Mouse (Mus musculus): ENCODE results near the gene Lrrn2.

Lrrn2 gene

DNA sequence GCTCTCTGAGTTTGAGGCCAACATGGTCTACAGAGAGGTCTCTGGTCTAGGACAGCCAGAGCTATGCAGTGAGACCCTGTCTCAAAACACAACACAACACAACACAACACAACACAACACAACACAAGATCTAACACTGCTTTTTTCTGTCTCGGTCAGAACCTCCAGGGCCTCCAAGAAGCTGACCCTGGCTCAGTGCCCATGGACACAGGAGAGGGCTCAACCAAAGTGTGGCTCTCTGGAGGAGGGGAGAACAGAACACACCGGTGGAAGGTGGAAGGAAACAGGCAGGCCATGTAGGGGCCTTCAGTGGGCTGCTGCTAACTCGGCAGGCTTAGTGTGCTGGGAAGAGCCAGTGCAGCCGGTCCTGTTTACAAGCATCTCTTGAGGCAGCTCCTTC, 5.6 kb downstream of the Lrrn2 start:
- DNase-seq (ENCODE audit: low spot score in 2 of 2), result no peak

DNA sequence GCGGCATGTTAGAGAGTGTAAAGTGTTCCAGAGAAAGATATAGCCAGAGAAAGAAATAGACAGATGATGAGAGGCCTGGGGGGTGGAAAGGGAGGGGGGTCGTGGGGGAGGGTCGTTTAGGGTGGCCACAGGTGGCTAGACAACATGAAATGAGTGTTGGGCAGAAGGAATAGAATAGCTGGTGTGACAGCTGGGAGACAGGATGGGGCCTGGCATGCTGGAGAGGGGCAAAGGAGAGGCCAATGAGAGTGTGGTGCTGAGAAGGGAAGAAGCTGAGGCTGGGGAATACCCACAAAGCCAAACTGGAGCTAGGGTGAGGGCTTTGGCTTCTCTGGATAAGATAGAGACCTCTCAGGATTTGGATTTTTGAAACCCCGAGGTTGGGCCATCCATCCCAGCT, 6.6 kb downstream of the Lrrn2 start:
- DNase-seq (ENCODE audit: low spot score in 2 of 2), result no peak

DNA sequence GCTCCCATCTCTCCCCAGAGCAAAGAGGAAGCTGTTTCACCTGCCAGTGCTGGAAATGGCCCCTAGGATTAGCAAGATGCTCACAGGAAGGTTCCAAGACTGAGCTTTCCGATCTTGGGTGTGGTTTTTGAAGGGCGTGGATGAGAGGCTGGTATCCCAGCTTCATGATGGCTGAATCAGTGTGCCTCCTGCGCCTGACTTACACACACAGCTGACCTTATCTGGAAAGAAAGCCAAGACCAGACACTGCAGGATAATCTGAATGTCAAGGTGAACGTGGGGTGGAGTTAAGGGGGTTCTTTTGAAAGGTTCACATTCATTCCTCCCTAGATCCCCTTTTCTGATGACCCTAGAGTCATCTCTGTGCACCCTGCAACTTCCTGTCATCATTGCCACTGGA, 8.7 kb downstream of the Lrrn2 start:
- no peak for DNase-seq (ENCODE audit: low spot score in 2 of 2)

DNA sequence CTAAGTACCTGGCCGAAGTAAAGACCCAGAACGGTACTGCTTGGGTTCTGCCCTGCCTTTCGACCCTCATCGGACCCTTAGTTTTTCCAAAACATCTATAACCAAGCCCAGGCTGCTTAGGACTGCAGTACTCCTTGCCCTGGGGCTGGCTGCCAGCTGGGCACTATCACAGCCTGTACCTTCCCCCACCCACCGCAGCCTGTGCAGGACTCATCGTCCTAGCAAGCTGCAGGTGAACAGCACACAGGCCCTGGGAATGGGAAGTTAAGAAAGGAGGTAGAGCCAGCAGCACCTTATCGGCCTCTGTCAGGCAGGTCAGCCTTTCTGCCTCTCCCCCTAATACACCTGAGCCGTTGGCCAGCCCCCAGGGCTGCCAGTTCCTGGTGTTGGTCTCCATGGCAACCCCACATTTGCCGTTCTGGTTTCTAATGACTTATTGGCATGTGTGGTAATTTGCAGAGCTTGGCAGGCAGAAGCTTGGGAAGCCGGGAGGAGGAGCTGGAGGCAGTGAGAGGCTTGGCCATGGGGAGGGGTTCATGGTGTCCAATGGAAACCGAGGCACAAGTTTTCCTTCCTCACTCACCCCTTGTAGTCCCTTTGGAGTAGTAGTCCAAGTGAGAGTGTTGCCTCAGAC, 10.2 kb downstream of the Lrrn2 start:
- no peak for DNase-seq (ENCODE audit: low spot score in 2 of 2)

DNA sequence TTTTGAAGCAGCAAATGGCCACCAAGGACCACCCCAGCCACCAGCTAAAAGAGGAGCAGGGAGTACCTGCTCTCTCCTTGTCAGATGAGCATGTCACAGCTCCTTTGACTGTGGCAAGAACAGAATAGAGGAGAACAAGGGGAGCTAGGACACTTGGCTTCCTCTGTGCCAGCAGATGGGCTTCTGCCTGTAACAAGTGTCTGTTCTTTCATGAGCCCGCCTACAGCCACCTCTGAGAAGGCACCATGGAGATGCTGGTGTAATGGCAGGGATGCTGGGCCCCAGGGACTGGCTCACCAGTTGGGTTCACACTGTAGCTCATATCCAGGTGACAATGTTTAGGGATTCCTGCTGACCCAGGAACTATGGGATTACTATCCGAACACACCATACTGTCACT, 12.0 kb downstream of the Lrrn2 start:
- DNase-seq (ENCODE audit: low spot score in 2 of 2), result no peak

DNA sequence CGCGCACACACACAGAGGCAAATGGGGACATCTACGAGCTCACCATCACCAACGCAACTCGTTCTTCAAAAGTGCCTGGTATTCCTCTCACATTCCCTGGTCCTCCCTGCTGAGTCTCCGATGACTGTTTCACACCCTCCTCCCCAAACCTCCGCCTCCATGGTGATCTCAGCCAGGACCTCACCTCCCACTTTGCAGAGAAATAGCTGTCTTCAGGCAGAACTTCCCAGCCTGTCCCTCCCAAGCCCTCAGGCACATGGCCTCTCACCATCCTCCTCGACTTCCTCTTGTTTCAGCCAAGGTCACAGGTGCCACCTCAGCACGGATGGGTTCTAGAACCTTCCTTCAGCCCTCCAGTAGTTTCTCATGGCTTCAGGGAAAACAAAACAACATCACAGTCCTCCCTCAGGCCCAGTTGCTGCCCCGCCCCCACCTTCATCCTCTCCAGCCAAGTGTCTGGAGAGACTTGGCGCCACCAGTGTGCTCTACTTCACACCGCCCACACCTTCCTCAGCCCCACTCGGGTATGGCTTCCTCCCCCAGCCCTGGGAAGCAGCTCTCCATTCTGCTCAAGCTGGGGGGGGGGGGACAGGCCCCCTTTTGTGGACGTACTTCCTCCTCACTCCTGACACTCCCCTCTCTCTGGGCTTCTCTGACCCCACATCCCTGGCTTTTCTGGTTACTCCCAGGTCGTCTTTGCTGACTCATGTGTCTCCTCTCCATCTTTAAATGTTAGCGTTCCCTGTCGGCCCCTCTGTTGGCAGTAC, 13.4 kb downstream of the Lrrn2 start:
- peak in 1 of 2 experiments; percentile 5 for DNase-seq (ENCODE audit: low spot score in 2 of 2)

DNA sequence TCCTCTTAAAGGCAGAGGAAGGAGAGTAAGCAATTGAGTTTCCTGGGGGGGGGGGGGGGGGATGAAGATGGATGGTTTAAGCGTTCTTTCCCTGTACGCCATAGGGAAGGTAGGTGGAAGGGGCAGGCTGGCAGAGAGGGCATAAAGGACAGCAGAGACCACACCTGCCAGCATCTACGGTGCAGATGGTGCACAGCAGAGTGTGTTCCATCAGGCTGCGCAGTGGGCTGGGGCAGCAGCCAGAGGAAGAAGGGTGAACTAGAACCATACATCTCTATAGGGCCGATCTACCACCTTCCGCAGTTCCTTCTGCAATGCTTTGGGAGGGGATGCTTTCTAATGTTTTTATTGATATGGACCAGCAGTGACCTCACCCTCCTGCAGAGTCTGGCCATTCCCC, 19.0 kb downstream of the Lrrn2 start:
- DNase-seq (ENCODE audit: low spot score in 2 of 2), result no peak

DNA sequence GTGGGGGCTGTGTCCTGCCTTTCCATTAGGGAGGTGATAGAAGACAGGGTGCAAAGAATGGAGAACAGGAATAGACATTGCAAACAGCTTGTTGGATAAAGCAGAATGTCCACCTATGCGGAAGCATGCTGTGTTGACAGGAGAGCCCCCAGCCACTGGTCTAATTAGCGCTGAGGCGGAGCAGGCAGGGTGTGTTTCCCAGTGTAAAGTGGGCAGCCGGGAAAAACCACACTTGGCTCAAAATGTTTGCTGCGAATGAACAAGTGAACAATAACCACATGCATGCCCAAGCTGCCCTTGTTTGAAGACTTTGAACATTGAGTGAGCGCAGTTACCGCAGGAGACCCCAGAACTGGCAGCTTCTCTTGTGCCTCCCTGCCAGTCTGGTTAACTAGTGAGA, 19.6 kb downstream of the Lrrn2 start:
- DNase-seq (ENCODE audit: low spot score in 2 of 2), result no peak

DNA sequence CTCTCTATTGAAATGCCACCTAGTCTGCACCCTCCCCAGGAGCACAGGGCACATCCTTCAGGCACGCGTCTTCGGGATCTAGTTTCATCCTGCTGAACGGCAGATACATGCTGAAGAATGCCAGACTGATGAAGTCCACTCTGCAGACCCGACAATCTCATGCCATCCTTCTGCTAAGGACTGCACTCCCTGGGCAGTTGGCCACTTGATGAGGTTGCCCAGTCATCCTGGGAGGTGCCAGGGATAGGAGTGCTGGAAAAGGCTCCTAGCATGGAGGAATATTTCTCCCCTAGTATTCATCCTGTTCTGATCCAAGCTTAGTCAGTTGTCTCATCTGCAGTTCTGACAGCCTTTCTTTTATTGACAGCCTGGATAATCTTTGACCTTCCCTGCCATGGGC, 20.9 kb downstream of the Lrrn2 start:
- no peak for DNase-seq (ENCODE audit: low spot score in 2 of 2)

DNA sequence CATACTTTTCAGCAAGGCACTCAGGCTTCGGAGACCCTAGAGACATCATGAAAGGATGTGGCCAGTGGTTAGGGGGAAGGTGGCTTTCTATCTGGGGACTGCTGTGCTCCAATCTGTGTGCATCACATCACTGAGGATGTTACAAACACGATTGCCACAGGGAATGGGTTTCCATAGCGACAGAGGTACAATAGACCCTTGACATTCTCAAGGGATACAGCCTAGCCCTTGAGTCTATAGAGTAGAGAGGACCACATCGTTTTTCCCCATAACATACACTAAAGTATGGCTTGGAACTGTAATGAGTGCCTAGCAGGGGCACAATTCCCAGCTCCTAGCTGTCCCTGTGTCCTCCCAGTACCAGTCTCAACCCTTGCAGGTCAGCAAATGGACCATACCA, 23.4 kb downstream of the Lrrn2 start:
- DNase-seq (ENCODE audit: low spot score in 2 of 2), result no peak

DNA sequence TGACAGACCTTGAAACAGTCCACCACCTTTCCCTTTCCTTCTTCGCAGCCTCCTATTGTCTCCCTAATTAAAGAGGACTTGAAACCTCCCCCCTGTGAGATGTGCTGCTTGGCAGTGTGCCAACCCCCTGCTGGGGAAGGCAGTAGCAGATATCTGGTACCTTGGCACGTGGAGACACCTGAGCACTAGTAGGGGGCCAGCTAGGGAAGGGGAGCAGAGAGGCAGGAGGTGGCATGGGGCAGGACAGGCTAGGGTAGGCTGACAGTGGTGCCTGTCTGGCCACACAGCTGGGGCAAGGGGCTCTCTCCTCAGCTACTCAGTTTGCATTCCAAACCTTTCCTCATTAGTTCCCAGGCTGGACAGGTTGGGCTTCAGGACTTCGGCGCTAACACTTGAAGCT, 29.0 kb downstream of the Lrrn2 start:
- no peak for DNase-seq (ENCODE audit: low spot score in 2 of 2)

DNA sequence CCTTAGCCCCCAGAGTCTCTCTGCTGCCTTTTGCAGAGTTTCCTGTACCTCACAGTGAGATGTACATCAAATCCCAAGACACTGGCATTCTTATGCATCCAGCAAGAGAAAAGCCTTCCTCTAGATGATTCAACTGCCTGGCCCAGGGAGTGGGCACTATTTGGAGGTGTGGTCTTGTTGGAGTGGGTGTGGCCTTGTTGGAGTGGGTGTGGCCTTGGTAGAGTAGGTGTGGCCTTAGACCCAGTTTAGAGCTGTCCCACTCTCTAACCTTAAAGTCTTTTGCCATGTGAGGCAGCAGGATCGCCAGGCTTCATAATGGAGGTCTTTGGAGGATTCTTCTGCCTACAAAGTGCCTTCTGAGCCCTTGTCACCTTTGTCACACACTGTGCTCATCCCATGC, 29.9 kb downstream of the Lrrn2 start:
- no peak for DNase-seq (ENCODE audit: low spot score in 2 of 2)

DNA sequence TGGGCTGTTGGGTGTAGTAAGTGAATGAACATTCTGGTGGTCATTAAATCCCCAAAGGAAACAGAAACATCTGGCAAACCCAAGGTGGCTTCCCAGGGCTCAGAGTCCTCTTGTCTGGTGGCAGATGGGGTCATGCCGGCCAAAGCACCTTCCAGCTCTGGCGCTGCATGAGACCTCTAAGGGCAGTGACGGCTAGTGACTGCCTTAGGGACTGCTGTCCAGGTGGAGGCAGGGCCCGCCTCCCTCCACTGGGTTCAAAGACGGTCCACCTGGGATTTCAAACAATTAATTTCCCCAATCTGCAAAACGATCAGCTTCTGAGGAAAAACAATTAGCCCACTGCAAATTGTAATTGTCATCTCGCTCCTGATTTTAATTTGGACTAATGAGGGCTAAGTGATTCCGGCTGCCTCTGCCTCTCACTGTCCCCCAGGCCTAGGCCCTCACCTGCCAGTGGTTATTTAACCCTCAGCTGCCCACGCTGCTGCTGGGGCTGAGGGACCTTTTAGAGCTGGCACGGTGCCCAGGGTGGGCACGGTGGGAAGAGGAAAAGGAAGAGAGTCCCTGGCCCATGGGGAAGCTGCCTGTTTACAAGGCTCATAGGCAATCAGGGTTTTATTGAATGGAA, 30.5 kb downstream of the Lrrn2 start:
- no peak for DNase-seq (ENCODE audit: low spot score in 2 of 2)

DNA sequence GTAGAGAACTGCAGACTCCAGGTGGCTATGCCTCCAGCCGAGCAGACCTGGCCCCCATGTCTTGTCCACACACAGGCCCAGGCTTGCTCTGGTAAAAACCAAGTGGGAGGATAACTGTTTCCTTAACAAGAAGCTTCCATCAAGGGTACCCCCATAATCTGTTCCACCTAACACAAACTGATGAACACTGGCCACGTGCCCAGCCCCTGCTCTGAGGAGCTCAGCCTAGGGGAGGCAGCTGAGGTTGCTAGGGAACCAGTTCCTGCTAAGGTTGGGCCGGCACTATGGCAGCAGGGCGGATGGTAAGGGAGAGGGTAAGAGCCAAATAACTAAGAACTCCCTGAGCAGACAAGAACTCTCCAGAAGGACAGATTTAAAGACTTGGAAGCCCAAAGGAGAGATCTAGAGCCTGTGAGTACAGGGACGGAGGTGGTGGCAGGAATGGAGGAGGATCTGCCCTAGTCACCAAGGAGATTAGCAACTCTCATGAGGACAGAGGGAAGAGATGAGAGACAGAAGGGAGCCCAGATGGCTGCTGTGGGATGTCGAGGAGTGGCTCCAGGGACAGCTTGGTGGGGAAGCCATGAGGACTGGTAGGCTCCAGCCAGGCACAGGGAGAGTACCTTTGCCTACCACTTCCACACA, 35.9 kb downstream of the Lrrn2 start:
- no peak for DNase-seq (ENCODE audit: low spot score in 2 of 2)

DNA sequence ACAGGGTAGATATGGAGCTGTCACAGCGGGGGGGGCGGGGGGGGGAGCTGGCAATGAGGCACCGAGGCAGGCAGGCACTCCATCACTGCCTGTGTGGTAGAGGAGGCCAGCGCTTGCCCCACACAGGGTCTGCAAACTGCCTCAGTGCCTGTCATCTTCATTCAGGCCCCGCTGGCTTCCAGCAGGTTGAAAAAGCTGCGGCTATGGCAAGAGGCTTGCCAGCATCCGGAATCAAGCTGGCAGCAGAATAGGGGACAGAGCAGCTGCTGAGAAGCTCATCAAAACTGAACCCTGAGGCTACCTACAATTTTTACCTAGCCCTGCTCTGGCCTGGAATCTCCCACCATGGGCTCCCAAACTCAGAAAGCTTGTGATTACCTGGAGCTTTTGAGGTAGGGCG, 37.5 kb downstream of the Lrrn2 start:
- DNase-seq (ENCODE audit: low spot score in 2 of 2), result no peak

DNA sequence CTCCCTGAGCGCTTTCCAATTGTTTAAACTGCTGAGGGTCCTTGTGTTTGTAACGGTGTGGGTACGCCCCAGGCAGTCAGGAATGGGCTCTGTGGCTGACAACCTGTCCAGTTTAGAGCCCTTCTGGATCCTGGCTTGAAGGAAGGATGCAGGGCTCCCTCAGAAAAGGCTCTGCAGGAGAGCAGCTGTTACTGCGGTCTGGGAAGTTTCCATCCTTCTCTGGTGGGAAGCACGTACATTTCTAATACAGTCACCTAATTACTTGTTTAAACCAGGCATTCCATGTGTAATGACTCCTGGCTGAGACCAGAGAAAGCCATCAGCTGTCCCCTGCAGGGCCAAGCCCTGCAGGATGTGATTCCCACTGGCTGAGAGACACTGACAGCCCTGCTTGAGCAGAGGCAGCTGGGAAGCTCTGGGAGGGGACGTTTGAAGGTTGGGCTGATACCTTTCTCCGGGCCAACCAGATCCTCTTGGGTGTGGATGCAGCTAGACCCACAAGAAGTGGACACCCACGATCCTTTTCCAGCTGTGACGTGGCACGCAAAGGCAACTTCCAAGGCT, 38.1 kb downstream of the Lrrn2 start:
- peak in 1 of 2 experiments; percentile 3 for DNase-seq (ENCODE audit: low spot score in 2 of 2)

DNA sequence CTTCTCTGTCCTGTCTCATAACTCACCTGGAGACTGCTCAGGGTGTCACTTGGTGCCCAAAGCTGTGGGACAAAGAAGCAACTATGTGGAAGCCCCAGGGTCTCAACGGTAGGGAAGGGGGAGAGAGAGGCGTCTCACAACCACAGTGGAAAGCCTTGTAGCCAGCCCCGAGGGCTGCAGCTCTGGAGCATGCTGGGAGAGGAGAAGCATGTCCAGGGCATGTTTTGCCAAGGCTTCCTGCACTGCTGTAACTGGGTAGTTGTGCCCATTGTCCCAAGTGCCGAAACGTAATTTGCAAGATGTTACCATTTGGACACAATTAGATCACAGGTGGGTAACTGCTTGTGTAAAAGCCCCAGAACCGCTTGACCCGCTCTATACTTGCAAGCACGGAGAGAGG, 39.2 kb downstream of the Lrrn2 start:
- no peak for DNase-seq (ENCODE audit: low spot score in 2 of 2)

DNA sequence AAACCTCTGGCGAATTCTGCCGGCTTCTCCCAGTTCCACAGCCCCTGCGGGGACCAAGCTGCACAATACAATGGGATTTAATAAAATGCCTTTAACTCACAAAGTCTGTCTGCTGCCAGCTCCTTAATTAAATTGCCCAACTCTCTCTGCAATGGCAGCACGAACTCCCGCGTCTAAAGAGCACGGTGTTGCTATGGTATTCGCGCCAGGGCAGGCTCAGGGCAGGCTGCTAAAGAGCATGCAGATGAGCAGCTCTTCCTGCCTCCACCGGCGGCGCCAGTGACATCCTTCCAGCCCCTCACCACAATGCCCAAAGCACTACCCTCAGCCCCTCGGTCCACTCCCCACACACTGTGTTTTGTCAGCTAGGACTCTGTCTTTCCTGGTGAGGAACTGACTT, 41.0 kb downstream of the Lrrn2 start:
- no peak for DNase-seq (ENCODE audit: low spot score in 2 of 2)

DNA sequence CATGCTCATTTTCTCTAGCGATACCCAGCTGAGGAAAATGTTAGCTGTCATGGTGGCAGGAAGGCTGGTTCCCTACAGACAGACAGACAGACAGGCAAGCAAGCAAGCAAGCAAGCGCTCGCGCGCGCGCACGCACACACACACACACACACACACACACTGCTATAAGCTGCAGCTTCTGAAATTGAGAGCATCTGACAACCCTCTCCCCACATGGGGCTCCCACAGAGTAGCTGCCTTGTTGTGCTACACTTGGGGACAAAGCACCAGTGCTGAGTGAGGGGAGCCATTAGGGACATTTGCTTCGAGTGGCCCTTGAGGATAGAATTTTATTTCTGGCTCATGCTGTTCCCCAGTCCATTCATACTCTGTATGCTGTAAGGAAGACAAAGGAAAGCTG, 42.2 kb downstream of the Lrrn2 start:
- no peak for DNase-seq (ENCODE audit: low spot score in 2 of 2)

DNA sequence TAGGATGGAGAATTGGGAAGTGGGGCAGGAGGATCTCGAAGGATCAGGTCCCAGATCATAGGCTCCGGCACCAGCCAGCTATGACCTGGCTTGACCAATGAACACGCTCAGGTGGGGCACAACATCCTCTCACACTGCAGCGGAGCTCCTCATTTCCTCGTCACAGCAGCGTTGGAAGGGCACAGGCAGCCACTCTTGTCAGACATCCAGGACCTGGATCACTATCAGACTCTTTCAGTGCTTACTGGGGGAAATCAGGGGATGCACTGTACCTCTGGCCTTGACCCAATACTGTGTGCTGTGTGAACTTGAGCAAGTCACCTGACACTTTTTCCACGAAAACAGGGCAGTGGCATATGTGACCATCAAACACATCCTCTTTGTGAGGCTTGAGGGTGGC, 45.2 kb downstream of the Lrrn2 start:
- no peak for DNase-seq (ENCODE audit: low spot score in 2 of 2)

DNA sequence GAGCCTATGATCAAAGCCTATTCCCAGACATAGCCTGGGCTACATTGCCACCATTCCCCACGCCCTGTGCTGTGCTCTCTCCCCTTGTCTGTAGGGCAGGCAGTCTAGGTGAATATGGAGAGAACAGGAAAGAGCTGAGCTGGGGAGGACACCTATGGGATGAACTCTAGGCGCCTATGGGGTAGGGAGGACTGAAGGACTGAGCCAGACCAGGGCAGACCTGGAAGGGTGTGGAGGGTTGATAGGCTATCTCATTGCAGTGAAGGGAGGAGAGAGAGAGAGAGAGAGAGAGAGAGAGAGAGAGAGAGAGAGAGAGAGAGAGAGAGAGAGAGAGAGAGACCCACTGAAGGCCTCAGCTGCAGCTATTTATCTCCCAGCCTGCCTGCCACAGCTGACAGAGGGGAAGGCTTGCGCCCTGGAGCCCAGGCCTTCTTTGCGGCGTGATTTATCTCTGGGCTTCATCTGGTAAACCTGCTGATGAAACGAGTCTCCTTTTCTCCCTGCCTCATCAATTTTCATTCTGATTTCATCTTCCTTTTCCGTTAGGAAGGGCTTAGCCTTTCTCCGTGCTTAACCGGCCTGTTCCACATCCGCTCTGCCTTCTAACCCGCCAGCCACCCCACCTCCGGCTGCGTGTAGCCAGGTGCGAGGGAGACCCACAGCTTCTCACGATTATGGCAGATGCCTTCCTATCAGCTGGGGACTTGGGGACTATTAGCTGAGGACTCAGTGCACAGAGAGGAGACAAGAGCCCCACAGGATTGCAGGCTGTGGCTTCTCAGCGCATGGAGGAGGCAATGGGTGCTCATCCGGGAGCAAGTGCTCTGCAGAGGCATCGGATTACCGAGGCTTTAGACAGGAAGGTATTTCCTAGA, 48.2 kb downstream of the Lrrn2 start:
- no peak for DNase-seq (ENCODE audit: low spot score in 2 of 2)

DNA sequence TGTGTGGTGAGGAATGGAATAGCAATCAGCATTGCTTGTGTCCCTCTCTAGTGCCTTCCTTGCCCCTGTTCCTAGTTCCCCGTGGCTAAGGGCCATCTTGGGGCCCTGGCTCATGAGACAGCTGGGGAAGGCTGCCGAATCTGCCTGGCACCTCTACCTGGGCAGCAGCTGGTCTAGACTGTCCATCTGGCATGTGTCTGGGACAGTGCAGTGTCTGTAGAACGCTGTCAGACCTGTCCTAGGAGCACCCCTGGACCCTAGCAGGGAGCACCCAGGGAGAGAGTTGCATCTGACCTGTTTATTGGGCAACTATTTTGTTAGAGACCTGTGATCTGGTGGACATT, 48.8 kb downstream of the Lrrn2 start:
- no peak for DNase-seq (ENCODE audit: low spot score in 2 of 2)

Measured in urinary bladder, postnatal 36 days (tissue).